ENCODE assay signal across 13 mouse cellular contexts in the genomic region with DNA sequence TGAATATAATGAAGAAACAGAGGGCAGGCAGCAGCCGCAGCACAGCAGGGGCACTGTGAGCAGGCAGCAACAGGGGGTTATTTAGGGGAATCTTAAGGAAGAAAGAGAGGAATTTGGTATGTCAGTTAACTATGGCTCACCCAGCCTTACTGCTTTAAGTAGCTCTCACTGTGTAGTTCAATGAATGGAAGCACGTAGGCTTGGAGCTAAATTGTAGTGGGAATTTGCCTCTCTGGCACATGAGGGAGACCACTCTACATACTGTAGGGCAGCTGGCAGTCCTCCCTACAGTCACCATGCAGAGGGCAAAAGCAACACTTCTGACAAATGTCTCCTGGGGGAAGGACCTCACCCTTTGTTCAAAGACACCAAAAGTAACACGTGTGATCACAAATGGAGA.
DNase-seq lines count a peak whose midpoint lies in the region; ATAC-seq and TF ChIP-seq lines count a peak whose summit lies in the region.
"Had no signal": no experiment of that assay in that cellular context is flagged by ENCODE, and none has a peak within 500 bp of the region (broad histone marks: within the 10 kb centered on the region; RNA-seq: fewer than 3 reads in every experiment).

No protein-coding gene starts in this region.

- no peaks in the 10 kb centered on the region; the same call in 1 of the 2 replicates for H3K36me3 ChIP-seq in midbrain, embryonic 10.5 days
- H3K36me3 ChIP-seq in midbrain, postnatal 0 days (ENCODE audit: insufficient read depth, low read length) = no peaks in the 10 kb centered on the region
- no peaks in the 10 kb centered on the region; the same call in 1 of the 2 replicates for H3K36me3 ChIP-seq in embryonic facial prominence, embryonic 10.5 days (replicated peaks)
- no peaks in the 10 kb centered on the region for H3K36me3 ChIP-seq in forebrain, embryonic 15.5 days
- H3K36me3 ChIP-seq in heart, embryonic 12.5 days = peaks cover 6% of the 10 kb centered on the region; the same call in 1 of the 2 replicates
- H3K36me3 ChIP-seq: embryonic facial prominence, embryonic 15.5 days; heart, embryonic 10.5 days had no signal

- ATAC-seq in midbrain, postnatal 0 days (ENCODE audit: low FRiP score) = no peak
- peak; percentile 32 for ATAC-seq in forebrain, embryonic 15.5 days (replicated peaks)
- ATAC-seq in heart, embryonic 12.5 days (ENCODE audit: insufficient number of reproducible peaks, low FRiP score) = no peak
- no peak for ATAC-seq in megakaryocyte progenitor cell, adult 5-6 weeks (replicated peaks; ENCODE audit: poor library complexity)

- no peak overlapping the region for H3K4me2 ChIP-seq in midbrain, postnatal 0 days (ENCODE audit: low read depth, low read length, poor library complexity, severe bottlenecking)
- H3K4me2 ChIP-seq in forebrain, embryonic 15.5 days (replicated peaks) = no peak overlapping the region
- no peak overlapping the region for H3K4me2 ChIP-seq in heart, embryonic 12.5 days
- H3K4me2 ChIP-seq: embryonic facial prominence, embryonic 15.5 days; liver, embryonic 13.5 days had no signal

- H3K4me3 ChIP-seq in midbrain, embryonic 10.5 days = no peak overlapping the region
- no peak overlapping the region for H3K4me3 ChIP-seq in midbrain, postnatal 0 days (ENCODE audit: low read depth, low read length)
- no peak overlapping the region for H3K4me3 ChIP-seq in embryonic facial prominence, embryonic 10.5 days
- no peak overlapping the region for H3K4me3 ChIP-seq in forebrain, embryonic 15.5 days
- no peak overlapping the region for H3K4me3 ChIP-seq in heart, embryonic 12.5 days
- H3K4me3 ChIP-seq: embryonic facial prominence, embryonic 15.5 days; heart, embryonic 10.5 days; liver, embryonic 13.5 days had no signal

- WGBS in midbrain, embryonic 10.5 days = 9% methylated on average over 3 of the region's 3 CpGs
- 29% methylated on average over 3 of the region's 3 CpGs for WGBS in midbrain, postnatal 0 days
- 21% methylated on average over 3 of the region's 3 CpGs for WGBS in embryonic facial prominence, embryonic 10.5 days
- WGBS in forebrain, embryonic 15.5 days = 7% methylated on average over 3 of the region's 3 CpGs
- WGBS in heart, embryonic 12.5 days = 47% methylated on average over 3 of the region's 3 CpGs

- H3K4me1 ChIP-seq in midbrain, embryonic 10.5 days = peaks cover 47% of the 10 kb centered on the region
- H3K4me1 ChIP-seq in midbrain, postnatal 0 days (ENCODE audit: insufficient read depth, low read length) = no peaks in the 10 kb centered on the region
- peaks cover 35% of the 10 kb centered on the region for H3K4me1 ChIP-seq in embryonic facial prominence, embryonic 10.5 days
- H3K4me1 ChIP-seq in forebrain, embryonic 15.5 days = peaks cover 29% of the 10 kb centered on the region
- no peaks in the 10 kb centered on the region for H3K4me1 ChIP-seq in heart, embryonic 12.5 days (replicated peaks)
- H3K4me1 ChIP-seq: heart, embryonic 10.5 days; liver, embryonic 13.5 days had no signal

- TF ChIP-seq CTCF in midbrain, postnatal 0 days (IDR thresholded peaks at IDR 0.05) = no peak

- no peaks in the 10 kb centered on the region for H3K9me3 ChIP-seq in midbrain, embryonic 10.5 days (replicated peaks)
- no peaks in the 10 kb centered on the region for H3K9me3 ChIP-seq in midbrain, postnatal 0 days (ENCODE audit: low read length)
- no peaks in the 10 kb centered on the region for H3K9me3 ChIP-seq in embryonic facial prominence, embryonic 10.5 days
- no peaks in the 10 kb centered on the region for H3K9me3 ChIP-seq in forebrain, embryonic 15.5 days
- no peaks in the 10 kb centered on the region for H3K9me3 ChIP-seq in heart, embryonic 12.5 days (replicated peaks)
- H3K9me3 ChIP-seq: embryonic facial prominence, embryonic 15.5 days; heart, embryonic 10.5 days; liver, embryonic 13.5 days had no signal

- H3K9ac ChIP-seq in midbrain, postnatal 0 days (replicated peaks; ENCODE audit: low read length, poor library complexity, severe bottlenecking) = no peak overlapping the region
- H3K9ac ChIP-seq in forebrain, embryonic 15.5 days (replicated peaks) = no peak overlapping the region
- H3K9ac ChIP-seq in heart, embryonic 12.5 days = no peak overlapping the region
- H3K9ac ChIP-seq: embryonic facial prominence, embryonic 15.5 days; liver, embryonic 13.5 days had no signal

- H3K27me3 ChIP-seq in midbrain, embryonic 10.5 days (ENCODE audit: low read depth, poor library complexity, severe bottlenecking) = no peaks in the 10 kb centered on the region
- H3K27me3 ChIP-seq in midbrain, postnatal 0 days (ENCODE audit: insufficient read depth, low read length) = no peaks in the 10 kb centered on the region
- H3K27me3 ChIP-seq in embryonic facial prominence, embryonic 10.5 days (replicated peaks; ENCODE audit: low read depth, poor library complexity, severe bottlenecking) = no peaks in the 10 kb centered on the region
- no peaks in the 10 kb centered on the region for H3K27me3 ChIP-seq in forebrain, embryonic 15.5 days
- no peaks in the 10 kb centered on the region for H3K27me3 ChIP-seq in heart, embryonic 12.5 days (replicated peaks)
- H3K27me3 ChIP-seq: embryonic facial prominence, embryonic 15.5 days; liver, embryonic 13.5 days had no signal

- H3K27ac ChIP-seq in midbrain, embryonic 10.5 days (replicated peaks) = peak overlapping the region; percentile 30
- no peak overlapping the region for H3K27ac ChIP-seq in midbrain, postnatal 0 days (ENCODE audit: low read depth, low read length)
- peak overlapping the region; percentile 61 for H3K27ac ChIP-seq in embryonic facial prominence, embryonic 10.5 days (replicated peaks)
- no peak overlapping the region; the same call in 1 of the 2 replicates for H3K27ac ChIP-seq in forebrain, embryonic 15.5 days (replicated peaks)
- no peak overlapping the region for H3K27ac ChIP-seq in heart, embryonic 12.5 days (ENCODE audit: poor library complexity, severe bottlenecking)
- H3K27ac ChIP-seq: embryonic facial prominence, embryonic 15.5 days; heart, embryonic 10.5 days; liver, embryonic 13.5 days had no signal

- DNase-seq in midbrain, embryonic 10.5 days (ENCODE audit: low spot score) = no peak
- no peak for DNase-seq in midbrain, postnatal 0 days (ENCODE audit: low spot score)
- DNase-seq in embryonic facial prominence, embryonic 10.5 days (ENCODE audit: low spot score) = peak; percentile 18
- peak; percentile 68 for DNase-seq in retina, embryonic 14.5 days (ENCODE audit: low spot score)
- DNase-seq: adrenal gland, postnatal 25 days; cerebellum, adult 2 months; liver, embryonic 13.5 days; right cerebral cortex, postnatal 4 days had no signal

Comparison
In these comparisons a context has a peak if more than half of its experiments do, and no peak if none do; other contexts are left out.
1. H3K27ac ChIP-seq: peak in midbrain, embryonic 10.5 days (single experiment) and embryonic facial prominence, embryonic 10.5 days (single experiment); none in midbrain, postnatal 0 days (single experiment), forebrain, embryonic 15.5 days (single experiment) and heart, embryonic 12.5 days (single experiment).
2. DNase-seq: peak in embryonic facial prominence, embryonic 10.5 days (single experiment) and retina, embryonic 14.5 days (single experiment); none in midbrain, embryonic 10.5 days (single experiment) and midbrain, postnatal 0 days (single experiment).